Mouse (Mus musculus) heart, embryonic 14.5 days (tissue): ENCODE data around the gene Sall1. TPM values are rescaled to one million over a fixed set of nuclear protein-coding genes. Genes with fewer than 3 reads are reported as not detected.
A peak's percentile ranks its signal among the peaks of the same experiment; 100 is the strongest.

Source experiments
- ATAC-seq: fragments of 200-750 bp; cut with Nextera tagmentation; 2 replicates; pipeline ENCODE4 v1.8.0; 2017; ENCODE audit warnings: low read depth, moderate TSS enrichment; ENCODE audit not compliant: insufficient number of reproducible peaks, insufficient read depth, low FRiP score
- H3K27ac ChIP-seq, 2 experiments: fragments of 200-500 bp in 1 of 2; fragments of 300-500 bp in 1 of 2; sonication (generic) in 1 of 2; replicated peaks in 1 of 2; 2 replicates each; pipeline ENCODE4 v1.5.1; 2012 to 2014; ENCODE audit warnings: low read depth in 2 of 2, low read length in 2 of 2, control low read depth in 1 of 2, mild to moderate bottlenecking in 1 of 2, mixed read lengths in 1 of 2; ENCODE audit not compliant: control insufficient read depth in 1 of 2, insufficient read depth in 1 of 2
- H3K27me3 ChIP-seq: fragments of 300-500 bp; sonication (generic); 2 replicates; pipeline ENCODE4 v1.6.1; 2014; ENCODE audit warnings: mild to moderate bottlenecking, low read length, control low read depth; ENCODE audit not compliant: control insufficient read depth, insufficient read depth
- H3K36me3 ChIP-seq: fragments of 300-500 bp; sonication (generic); 2 replicates; pipeline ENCODE4 v1.6.1; 2014; ENCODE audit warnings: mild to moderate bottlenecking, control low read depth, low read length, mixed read lengths; ENCODE audit not compliant: control insufficient read depth, insufficient read depth
- H3K4me1 ChIP-seq, 2 experiments: fragments of 200-500 bp in 1 of 2; fragments of 300-500 bp in 1 of 2; sonication (generic) in 1 of 2; 2 replicates each; pipeline ENCODE4 v1.6.1; 2012 to 2014; ENCODE audit warnings: low read length in 2 of 2, control low read depth in 1 of 2, mixed read lengths in 1 of 2; ENCODE audit not compliant: control insufficient read depth in 2 of 2, insufficient read depth in 2 of 2
- H3K4me2 ChIP-seq: fragments of 300-500 bp; sonication (generic); 2 replicates; pipeline ENCODE4 v1.6.1; 2014; ENCODE audit warnings: mild to moderate bottlenecking, low read length
- H3K4me3 ChIP-seq, 2 experiments: fragments of 200-500 bp in 1 of 2; fragments of 300-500 bp in 1 of 2; sonication (generic) in 1 of 2; 2 replicates each; pipeline ENCODE4 v1.5.1; 2012 to 2014; ENCODE audit warnings: low read length in 2 of 2, mild to moderate bottlenecking in 2 of 2, control low read depth in 1 of 2, low read depth in 1 of 2, moderate library complexity in 1 of 2; ENCODE audit not compliant: control insufficient read depth in 1 of 2, insufficient read depth in 1 of 2
- H3K9ac ChIP-seq: fragments of 300-500 bp; sonication (generic); 2 replicates; pipeline ENCODE4 v1.6.1; 2014; ENCODE audit warnings: mild to moderate bottlenecking, low read length
- H3K9me3 ChIP-seq: fragments of 300-500 bp; sonication (generic); 2 replicates; pipeline ENCODE4 v1.6.1; 2016; ENCODE audit warnings: low read length, control low read depth; ENCODE audit not compliant: control insufficient read depth
- WGBS: fragments of 180-500 bp; shearing (Covaris S2); extraction: QIAGEN DNeasy Blood & Tissue Kit; methylation state at CpG from one replicate; pipeline ENCODE4 v1.1.7; 2014; 5-methylcytosine and 5-hydroxymethylcytosine counted together
- polyA plus RNA-seq: library from polyadenylated mRNA; unstranded; fragments of >200 nt; fragmentation: Nextera tagmentation; extraction: Ambion mirVana; gene quantifications from 2 replicates; pipeline ENCODE4 v1.2.1, GENCODE M21; 2014

The Sall1 gene
- polyA plus RNA-seq: 4.7 and 5.1 TPM in 2 replicates

- no peak for ATAC-seq
- H3K36me3 ChIP-seq: no peaks in the 10 kb centered on the region
- peak within 1 kb of the TSS; percentile 86 for H3K9ac ChIP-seq
- WGBS: under 1% methylated on average over 25 of the region's 25 CpGs
- H3K4me1 ChIP-seq: peaks cover 6 to 9% of the 10 kb centered on the region in 2 experiments
- H3K27me3 ChIP-seq: peaks cover 56% of the 10 kb centered on the region
- H3K9me3 ChIP-seq: no peaks in the 10 kb centered on the region
- peak within 1 kb of the TSS; percentile 60 to 89; a peak in 3 of 4 replicates for H3K27ac ChIP-seq
- H3K4me2 ChIP-seq: peak within 1 kb of the TSS; percentile 97
- H3K4me3 ChIP-seq: peak within 1 kb of the TSS; percentile 74 to 93
Observed at GRCm38 (mm10) chr8:89043940-89044339, at the start of gene Sall1. Gene Sall1, minus strand, starts transcription at chr8:89044162.

GRCm38 (mm10) chr8:89089916-89090315 is 46.0 kb upstream of the Sall1 start:
- no peaks in the 10 kb centered on the region for H3K27me3 ChIP-seq
- H3K9ac ChIP-seq: no peak overlapping the region
- no peaks in the 10 kb centered on the region for H3K9me3 ChIP-seq
- no peak overlapping the region for H3K4me2 ChIP-seq
- no peaks in the 10 kb centered on the region for H3K36me3 ChIP-seq
- 41% methylated on average over 5 of the region's 5 CpGs for WGBS
- H3K4me3 ChIP-seq: no peak overlapping the region
- H3K4me1 ChIP-seq: 0 out of 4 replicates have a peak, but pooled peaks cover 0 to 3% of the 10 kb centered on the region in 2 experiments
- H3K27ac ChIP-seq: no peak overlapping the region
- ATAC-seq: no peak

GRCm38 (mm10) chr8:89079147-89079546 is 35.2 kb upstream of the Sall1 start:
- Histone ChIP-seq H3K9ac (no peak overlapping the region), H3K4me2 (no peak overlapping the region), H3K4me1 (no peaks in the 10 kb centered on the region), H3K4me3 (no peak overlapping the region), H3K27me3 (no peaks in the 10 kb centered on the region), H3K36me3 (no peaks in the 10 kb centered on the region), H3K9me3 (no peaks in the 10 kb centered on the region), H3K27ac (no peak overlapping the region)
- 53% methylated on average over 2 of the region's 2 CpGs for WGBS
- ATAC-seq: no peak

GRCm38 (mm10) chr8:89072968-89073382 is 29.0 kb upstream of the Sall1 start:
- 19% methylated on average over 3 of the region's 3 CpGs for WGBS
- H3K4me3 ChIP-seq: no peak overlapping the region
- no peaks in the 10 kb centered on the region for H3K9me3 ChIP-seq
- ATAC-seq: no peak
- no peak overlapping the region for H3K27ac ChIP-seq
- H3K4me1 ChIP-seq: peaks cover 4 to 12% of the 10 kb centered on the region in 2 experiments; a peak in 3 of 4 replicates
- H3K36me3 ChIP-seq: no peaks in the 10 kb centered on the region
- H3K4me2 ChIP-seq: no peak overlapping the region
- no peak overlapping the region for H3K9ac ChIP-seq
- no peaks in the 10 kb centered on the region for H3K27me3 ChIP-seq

- H3K27ac ChIP-seq: no peak overlapping the region
Observed at GRCm38 (mm10) chr8:89067499-89067898, 23.5 kb upstream of the Sall1 start.

GRCm38 (mm10) chr8:89064042-89064441 is 20.1 kb upstream of the Sall1 start:
- no peaks in the 10 kb centered on the region for H3K9me3 ChIP-seq
- ATAC-seq: no peak
- H3K27me3 ChIP-seq: no peaks in the 10 kb centered on the region

More at GRCm38 (mm10) chr8:89067499-89067898, 23.5 kb upstream of the Sall1 start:
- Histone ChIP-seq H3K36me3 (no peaks in the 10 kb centered on the region), H3K4me3 (no peak overlapping the region), H3K9ac (no peak overlapping the region), H3K9me3 (no peaks in the 10 kb centered on the region), H3K27me3 (no peaks in the 10 kb centered on the region), H3K4me2 (no peak overlapping the region), H3K4me1 (peaks cover 2 to 12% of the 10 kb centered on the region in 2 experiments; a peak in 2 of 4 replicates)
- 77% methylated on average over 3 of the region's 3 CpGs for WGBS
- ATAC-seq: no peak

GRCm38 (mm10) chr8:89063366-89064040 is 19.5 kb upstream of the Sall1 start:
- Histone ChIP-seq H3K9ac (no peak overlapping the region), H3K36me3 (no peaks in the 10 kb centered on the region), H3K27me3 (peaks cover 1% of the 10 kb centered on the region; the same call in 1 of the 2 replicates), H3K27ac (no peak overlapping the region), H3K4me1 (peaks cover 0 to 10% of the 10 kb centered on the region in 2 experiments; a peak in 2 of 4 replicates), H3K4me2 (no peak overlapping the region), H3K9me3 (no peaks in the 10 kb centered on the region), H3K4me3 (no peak overlapping the region)
- 77% methylated on average over 10 of the region's 10 CpGs for WGBS
- no peak for ATAC-seq

More at GRCm38 (mm10) chr8:89064042-89064441, 20.1 kb upstream of the Sall1 start:
- Histone ChIP-seq H3K9ac (no peak overlapping the region), H3K27ac (no peak overlapping the region), H3K36me3 (no peaks in the 10 kb centered on the region), H3K4me1 (peaks cover 0 to 7% of the 10 kb centered on the region in 2 experiments; a peak in 2 of 4 replicates), H3K4me2 (no peak overlapping the region), H3K4me3 (no peak overlapping the region)
- 76% methylated on average over 9 of the region's 9 CpGs for WGBS
